Mouse (Mus musculus) splenic B cell, adult 2 months (primary cell): ENCODE results near the gene Gm12216.

Experiments
- DNase-seq: peaks from one replicate; pipeline ENCODE4 v3.0.0-alpha.2; 2011; ENCODE audit warnings: low read depth, low spot score
- H3K27me3 ChIP-seq: 2 replicates; pipeline ENCODE4 v1.6.1; 2012; ENCODE audit warnings: mild to moderate bottlenecking, low read length, moderate library complexity, mixed read lengths; ENCODE audit not compliant: control insufficient read depth, poor library complexity, insufficient read depth, severe bottlenecking
- H3K36me3 ChIP-seq: 2 replicates; pipeline ENCODE4 v1.6.1; 2012; ENCODE audit warnings: mild to moderate bottlenecking, low read length, moderate library complexity, mixed read lengths; ENCODE audit not compliant: control insufficient read depth, poor library complexity, insufficient read depth, severe bottlenecking

Gm12216 gene

GRCm38 (mm10) chr11:53800975-53801374 is 58.1 kb downstream of the Gm12216 start:
- no peaks in the 10 kb centered on the region for H3K27me3 ChIP-seq
- no peaks in the 10 kb centered on the region for H3K36me3 ChIP-seq
- no peak for DNase-seq

- DNase-seq = no peak
- Histone ChIP-seq H3K27me3 (no peaks in the 10 kb centered on the region), H3K36me3 (no peaks in the 10 kb centered on the region)
Observed at GRCm38 (mm10) chr11:53800036-53800435, 59.0 kb downstream of the Gm12216 start.

DNA sequence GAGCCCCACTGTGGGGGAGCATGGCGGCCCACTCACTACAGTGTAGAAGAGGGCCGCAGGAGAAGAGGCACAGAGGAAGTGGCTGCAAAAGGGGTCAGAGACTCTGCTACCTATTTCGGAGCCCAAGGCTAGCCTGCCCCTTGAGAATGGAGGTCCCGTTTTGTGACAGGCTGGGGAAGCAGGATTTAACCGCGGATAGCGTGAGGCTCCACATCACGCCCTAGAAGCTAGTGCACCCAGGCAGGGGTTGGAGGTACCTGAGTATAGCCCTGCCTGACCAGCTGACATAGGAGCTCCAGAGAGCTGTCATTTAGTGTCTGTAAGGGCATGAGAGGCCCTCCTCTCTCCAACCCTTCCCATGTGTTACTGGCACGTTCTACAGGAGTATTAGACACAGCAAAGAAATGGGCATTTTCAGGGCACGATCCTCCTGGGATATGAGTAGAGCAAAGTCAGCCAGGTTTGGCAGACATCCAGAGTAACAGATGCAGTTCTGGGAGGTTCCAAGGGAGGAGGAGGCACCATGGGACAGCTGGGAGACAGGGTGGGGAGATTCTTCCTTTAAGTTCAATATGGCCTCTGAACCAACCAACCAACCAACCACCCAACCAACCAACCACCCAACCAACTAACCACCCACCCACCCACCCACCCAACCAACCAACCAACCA is 60.9 kb downstream of the Gm12216 start:
- Histone ChIP-seq H3K27me3 (no peaks in the 10 kb centered on the region), H3K36me3 (no peaks in the 10 kb centered on the region)
- DNase-seq = no peak

DNA sequence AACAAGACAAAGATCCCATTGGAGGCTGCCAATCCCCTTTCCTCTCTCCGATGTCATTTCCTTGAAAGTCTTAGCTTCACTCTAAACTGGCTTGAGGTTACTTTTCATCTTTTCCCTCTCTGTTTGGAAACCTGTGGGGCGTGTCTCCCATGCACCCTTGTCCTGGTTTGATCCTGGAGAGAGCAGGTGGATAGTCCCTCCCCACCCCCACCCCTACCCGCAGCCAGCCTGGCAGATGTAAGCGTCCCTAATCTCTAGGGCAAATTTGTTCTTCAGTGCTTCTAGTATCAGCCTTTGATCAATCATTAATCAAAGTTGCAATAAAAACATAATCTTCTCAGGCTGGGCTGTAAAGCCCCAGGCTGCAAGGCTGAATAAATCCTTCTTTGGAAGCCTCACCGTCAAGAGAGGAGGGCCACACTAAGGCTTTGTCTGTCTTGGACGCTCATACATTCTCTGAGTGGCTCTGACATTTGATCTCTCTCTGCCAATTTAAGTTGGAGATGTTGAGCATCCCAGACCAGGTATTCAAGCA is 61.6 kb downstream of the Gm12216 start:
- Histone ChIP-seq H3K36me3 (no peaks in the 10 kb centered on the region), H3K27me3 (no peaks in the 10 kb centered on the region)
- DNase-seq = no peak

- DNase-seq = no peak
- Histone ChIP-seq H3K27me3 (no peaks in the 10 kb centered on the region), H3K36me3 (no peaks in the 10 kb centered on the region)
Observed at GRCm38 (mm10) chr11:53796409-53797151, 62.5 kb downstream of the Gm12216 start.

DNA sequence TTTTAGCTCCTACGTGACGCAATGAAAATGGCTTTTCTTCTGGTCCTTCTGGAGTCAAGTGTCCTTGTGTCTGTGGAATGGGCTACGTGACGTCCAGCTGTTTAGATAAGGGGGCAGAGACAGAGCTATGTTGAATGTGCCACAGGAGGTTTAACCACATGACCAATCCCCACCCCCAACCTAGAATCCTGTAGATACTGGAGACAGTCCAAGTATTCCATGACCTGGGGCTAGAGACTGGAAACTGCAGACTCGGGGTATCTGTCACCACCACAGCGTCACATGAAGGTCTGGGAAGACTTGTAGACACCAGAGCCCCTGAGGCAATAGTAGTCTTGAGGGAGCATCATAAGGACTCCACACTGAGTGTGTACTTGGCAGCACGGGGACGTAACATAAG is 63.2 kb downstream of the Gm12216 start:
- Histone ChIP-seq H3K27me3 (no peaks in the 10 kb centered on the region), H3K36me3 (no peaks in the 10 kb centered on the region)
- DNase-seq = no peak

DNA sequence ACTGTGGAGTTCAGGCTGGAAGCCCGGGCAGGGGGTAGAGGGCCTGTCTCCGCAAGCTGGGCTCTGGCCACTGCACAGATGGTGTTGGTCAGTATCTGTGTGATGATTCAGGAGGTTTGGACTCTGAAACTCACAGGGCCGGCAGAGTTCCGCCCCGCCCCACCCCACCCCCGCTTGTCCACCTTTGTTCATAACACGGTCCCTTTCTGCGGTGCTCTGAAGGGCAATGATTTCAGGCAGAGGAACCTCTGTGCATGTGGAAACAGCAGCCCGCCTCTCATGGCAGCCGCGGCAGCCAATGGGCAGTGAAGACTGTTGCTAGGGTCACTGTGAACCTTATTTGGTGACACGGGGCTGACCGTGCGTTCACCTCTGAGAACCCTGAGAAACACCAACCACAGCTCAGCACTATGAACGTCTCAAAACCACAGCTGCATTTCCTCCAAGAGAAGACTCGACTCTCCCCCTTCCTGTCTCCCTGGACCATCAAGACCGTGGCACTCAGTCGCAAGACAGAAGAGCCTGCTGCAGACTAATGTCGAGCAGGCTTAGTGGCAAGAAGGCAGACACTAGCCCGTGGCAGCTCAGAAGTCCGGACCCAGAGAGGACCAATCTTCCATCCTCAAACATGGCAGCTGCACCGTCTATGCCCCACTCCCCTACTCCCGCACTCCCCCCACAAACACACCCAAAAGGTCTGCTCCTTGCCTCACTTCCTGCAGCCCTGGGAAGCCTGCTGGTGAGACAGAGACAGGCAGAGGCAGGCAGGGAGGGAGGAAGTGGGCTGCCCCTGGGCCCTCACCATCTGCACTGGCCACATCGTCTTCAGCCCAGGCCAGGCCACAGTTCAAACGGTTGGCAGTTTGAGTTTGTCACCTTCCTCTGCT is 64.1 kb downstream of the Gm12216 start:
- peak; percentile 72 for DNase-seq
- no peaks in the 10 kb centered on the region for H3K27me3 ChIP-seq

DNA sequence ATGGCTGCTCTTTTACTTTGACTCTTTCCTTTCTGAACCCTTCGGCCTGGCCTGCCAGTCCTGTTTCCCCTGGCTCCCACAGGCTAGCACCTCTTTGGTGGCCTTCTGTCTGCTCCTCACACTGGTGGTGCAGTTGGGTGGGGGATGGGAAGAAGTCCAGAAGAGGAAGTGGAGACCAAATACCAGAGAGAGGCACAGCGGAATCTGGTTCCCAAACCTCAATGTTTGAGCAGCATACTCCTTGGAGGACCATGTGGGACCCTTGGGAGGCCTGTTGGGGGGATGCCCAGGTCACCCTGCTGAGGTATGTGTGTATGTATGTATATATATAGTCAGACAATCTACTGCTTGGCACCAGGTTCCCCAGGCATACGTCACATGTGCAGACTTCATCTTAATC is 65.0 kb downstream of the Gm12216 start:
- Histone ChIP-seq H3K36me3 (no peaks in the 10 kb centered on the region), H3K27me3 (no peaks in the 10 kb centered on the region)
- peak; percentile 63 for DNase-seq

More for the DNA sequence above, 64.1 kb downstream of the Gm12216 start:
- no peaks in the 10 kb centered on the region for H3K36me3 ChIP-seq

GRCm38 (mm10) chr11:53792986-53793385 is 66.1 kb downstream of the Gm12216 start:
- no peaks in the 10 kb centered on the region for H3K36me3 ChIP-seq
- no peaks in the 10 kb centered on the region for H3K27me3 ChIP-seq
- DNase-seq = no peak

DNA sequence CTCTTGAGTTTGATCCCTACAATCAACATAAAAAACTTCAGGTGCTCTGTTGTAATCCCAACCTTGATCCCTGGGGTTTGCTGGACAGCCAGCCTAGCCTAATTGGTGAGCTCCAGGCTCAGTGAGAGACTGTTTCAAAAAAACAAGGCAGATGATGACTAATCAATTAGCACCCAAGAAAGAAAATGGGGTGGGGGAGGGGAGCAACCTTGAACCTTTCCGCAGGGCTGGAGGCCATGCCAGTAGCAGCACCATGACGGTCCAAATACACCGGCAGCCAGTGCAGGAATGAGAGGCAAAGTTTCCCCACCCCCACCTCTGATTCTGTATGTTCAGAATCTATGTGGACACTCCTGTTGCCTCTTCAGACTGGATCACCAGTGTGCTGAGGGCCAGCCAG is 69.8 kb downstream of the Gm12216 start:
- Histone ChIP-seq H3K27me3 (no peaks in the 10 kb centered on the region), H3K36me3 (no peaks in the 10 kb centered on the region)
- DNase-seq = no peak

GRCm38 (mm10) chr11:53788196-53788595 is 70.9 kb downstream of the Gm12216 start:
- no peaks in the 10 kb centered on the region for H3K36me3 ChIP-seq
- no peak for DNase-seq
- H3K27me3 ChIP-seq = no peaks in the 10 kb centered on the region

GRCm38 (mm10) chr11:53786058-53787031 is 72.7 kb downstream of the Gm12216 start:
- Histone ChIP-seq H3K27me3 (no peaks in the 10 kb centered on the region), H3K36me3 (no peaks in the 10 kb centered on the region)
- no peak for DNase-seq

DNA sequence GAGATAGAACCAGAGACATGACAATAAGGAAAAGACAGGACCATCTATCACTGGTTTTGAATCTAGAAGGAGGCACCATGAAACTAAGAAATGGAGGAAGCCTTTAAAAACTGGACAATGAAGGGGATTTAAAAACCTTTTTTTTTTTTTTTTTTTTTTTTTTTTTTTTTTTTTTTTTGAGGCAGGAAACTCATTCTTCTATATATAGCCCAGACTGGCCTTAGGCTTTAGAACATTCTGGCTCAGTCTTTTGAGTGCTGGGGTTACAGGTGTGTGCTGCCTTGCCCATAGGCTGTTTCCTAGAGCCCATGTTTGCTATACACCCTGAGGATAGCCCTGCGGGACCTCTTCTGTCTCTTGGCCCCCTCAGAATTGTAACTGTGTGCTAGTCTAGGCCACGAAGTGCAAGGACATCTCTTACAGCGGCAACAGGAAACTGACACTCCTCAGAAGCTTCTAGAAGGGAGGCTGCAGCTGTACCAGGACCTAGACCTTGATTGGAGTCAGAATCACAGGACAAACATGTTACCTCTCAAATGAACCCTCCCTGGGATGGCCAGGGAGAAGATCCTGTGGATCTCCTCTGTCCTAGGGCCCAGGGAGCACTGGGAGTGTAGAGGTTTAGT is 73.6 kb downstream of the Gm12216 start:
- peak; percentile 62 for DNase-seq
- H3K27me3 ChIP-seq = no peaks in the 10 kb centered on the region
- no peaks in the 10 kb centered on the region for H3K36me3 ChIP-seq
